Mouse (Mus musculus) T-cell, adult 2 months (primary cell): Measurements from ENCODE around the gene Prr5l.

Source experiments
- DNase-seq: peaks from one replicate; pipeline ENCODE4 v3.0.0; 2022; ENCODE audit warnings: low spot score

Gene Prr5l

GRCm38 (mm10) chr2:101881471-101882162 is 1.2 kb downstream of the Prr5l start:
- DNase-seq = no peak

- DNase-seq = peak; percentile 11
These were observed 11.6 kb downstream of the Prr5l start for GRCm38 (mm10) chr2:101871179-101871578.

- no peak for DNase-seq
These were observed 14.1 kb downstream of the Prr5l start for GRCm38 (mm10) chr2:101868683-101869082.

- DNase-seq = no peak
These were observed 20.4 kb downstream of the Prr5l start for GRCm38 (mm10) chr2:101862219-101863123.

GRCm38 (mm10) chr2:101860920-101861485 is 21.8 kb downstream of the Prr5l start:
- DNase-seq = no peak

- DNase-seq = no peak
These were observed 26.7 kb downstream of the Prr5l start for GRCm38 (mm10) chr2:101856174-101856573.

- DNase-seq = no peak
These were observed 28.0 kb downstream of the Prr5l start for GRCm38 (mm10) chr2:101854792-101855191.

GRCm38 (mm10) chr2:101842756-101843155 is 40.1 kb downstream of the Prr5l start:
- DNase-seq = no peak

GRCm38 (mm10) chr2:101834816-101835523 is 47.9 kb downstream of the Prr5l start:
- DNase-seq = no peak

GRCm38 (mm10) chr2:101832361-101832760 is 50.5 kb downstream of the Prr5l start:
- no peak for DNase-seq

GRCm38 (mm10) chr2:101831851-101832250 is 51.0 kb downstream of the Prr5l start:
- DNase-seq = no peak

GRCm38 (mm10) chr2:101830186-101830915 is 52.5 kb downstream of the Prr5l start:
- no peak for DNase-seq

- no peak for DNase-seq
These were observed 53.8 kb downstream of the Prr5l start for GRCm38 (mm10) chr2:101829013-101829412.

GRCm38 (mm10) chr2:101828057-101828643 is 54.7 kb downstream of the Prr5l start:
- no peak for DNase-seq

GRCm38 (mm10) chr2:101827626-101828025 is 55.2 kb downstream of the Prr5l start:
- no peak for DNase-seq

GRCm38 (mm10) chr2:101826950-101827600 is 55.8 kb downstream of the Prr5l start:
- DNase-seq = no peak

- DNase-seq = no peak
These were observed 56.6 kb downstream of the Prr5l start for GRCm38 (mm10) chr2:101826186-101826707.

GRCm38 (mm10) chr2:101825226-101826120 is 57.4 kb downstream of the Prr5l start:
- no peak for DNase-seq

GRCm38 (mm10) chr2:101823821-101824220 is 59.0 kb downstream of the Prr5l start:
- no peak for DNase-seq
